Mouse (Mus musculus): ENCODE data around the gene Tex44. TPM values are rescaled to one million over a fixed set of nuclear protein-coding genes. Genes with fewer than 3 reads are reported as not detected.
A peak's percentile ranks its signal among the peaks of the same experiment; 100 is the strongest.
"Not testable (repeated sequence)": the region's sequence is repeated elsewhere in the genome, so short reads cannot be mapped to it uniquely, and the experiment has no call there.

Tex44 gene
- polyA plus RNA-seq, 1 experiment, result not detected

- Histone ChIP-seq H3ac (ENCODE audit: control insufficient read depth, insufficient read length, low read depth) (peak overlapping the region; percentile 71), H3K4me3 (ENCODE audit: insufficient read depth, poor library complexity, severe bottlenecking) (peak overlapping the region; percentile 22)
- not testable (repeated sequence) for H3K36me3 ChIP-seq (ENCODE audit: control insufficient read depth, insufficient read depth); H3K79me2 ChIP-seq (ENCODE audit: control insufficient read depth, insufficient read depth); H3K27me3 ChIP-seq (ENCODE audit: control insufficient read depth, insufficient read depth, insufficient read length); H3K79me3 ChIP-seq (ENCODE audit: low read depth)
- TF ChIP-seq MAX (IDR thresholded peaks at IDR 0.05) (peak; percentile 39), USF1 (IDR thresholded peaks at IDR 0.05; ENCODE audit: low read depth) (peak; percentile 61), CTCF (IDR thresholded peaks at IDR 0.05; ENCODE audit: control insufficient read depth, insufficient read depth, insufficient read length) (peak; percentile 13)
Measured at GRCm38 (mm10) chr1:86471504-86471961, 45.4 kb downstream of the Tex44 start.

- peak overlapping the region; percentile 22 for H3K4me3 ChIP-seq (ENCODE audit: insufficient read depth, poor library complexity, severe bottlenecking)
- TF ChIP-seq MAX (IDR thresholded peaks at IDR 0.05) (peak; percentile 44), MYOD1 (IDR thresholded peaks at IDR 0.05; ENCODE audit: control insufficient read depth, insufficient read length, low read depth) (no peak)
Measured at GRCm38 (mm10) chr1:86472197-86472952, 46.2 kb downstream of the Tex44 start.

GRCm38 (mm10) chr1:86473109-86473760 is 47.1 kb downstream of the Tex44 start:
- H3K36me3 ChIP-seq (ENCODE audit: control insufficient read depth, insufficient read depth), result no peaks in the 10 kb centered on the region
- TF ChIP-seq MAX (IDR thresholded peaks at IDR 0.05) (no peak), FOSL1 (IDR thresholded peaks at IDR 0.05; ENCODE audit: insufficient read depth, low read length, poor library complexity, severe bottlenecking) (no peak), MYOD1 (IDR thresholded peaks at IDR 0.05; ENCODE audit: control insufficient read depth, insufficient read length, low read depth) (no peak), MYOG (IDR thresholded peaks at IDR 0.05; ENCODE audit: control insufficient read depth, extremely low read depth, insufficient read length) (no peak), CTCF (IDR thresholded peaks at IDR 0.05; ENCODE audit: control insufficient read depth, insufficient read depth, insufficient read length) (no peak)
- no peak overlapping the region for H3K4me3 ChIP-seq (ENCODE audit: insufficient read depth, poor library complexity, severe bottlenecking)

More at GRCm38 (mm10) chr1:86472197-86472952, 46.2 kb downstream of the Tex44 start:
- Histone ChIP-seq H3K36me3 (ENCODE audit: control insufficient read depth, insufficient read depth) (no peaks in the 10 kb centered on the region), H3K79me2 (ENCODE audit: control insufficient read depth, insufficient read depth) (no peaks in the 10 kb centered on the region), H3ac (ENCODE audit: control insufficient read depth, insufficient read length, low read depth) (peak overlapping the region; percentile 71), H3K27me3 (ENCODE audit: control insufficient read depth, insufficient read depth, insufficient read length) (no peaks in the 10 kb centered on the region), H3K79me3 (ENCODE audit: low read depth) (no peaks in the 10 kb centered on the region)

More at GRCm38 (mm10) chr1:86473109-86473760, 47.1 kb downstream of the Tex44 start:
- Histone ChIP-seq H3K27me3 (ENCODE audit: control insufficient read depth, insufficient read depth, insufficient read length) (no peaks in the 10 kb centered on the region), H3K79me3 (ENCODE audit: low read depth) (no peaks in the 10 kb centered on the region), H3ac (ENCODE audit: control insufficient read depth, insufficient read length, low read depth) (no peak overlapping the region), H3K79me2 (ENCODE audit: control insufficient read depth, insufficient read depth) (no peaks in the 10 kb centered on the region)

Other genes with a start within 250 kb of the Tex44 start
- not detected for gene B3gnt7, start 123.5 kb upstream of the Tex44 start, polyA plus RNA-seq (2012; fragmentation: generic; extraction: Trizol)
- gene Ncl, start 66.9 kb upstream of the Tex44 start, polyA plus RNA-seq (2012; fragmentation: generic; extraction: Trizol), result 286 TPM
- gene Nmur1, start 101 bp upstream of the Tex44 start, polyA plus RNA-seq (2012; fragmentation: generic; extraction: Trizol), result 0.02 TPM
- gene Ptma, start 100.4 kb downstream of the Tex44 start, polyA plus RNA-seq (2012; fragmentation: generic; extraction: Trizol), result 2,542 TPM
- gene Pde6d, start 156.3 kb downstream of the Tex44 start, polyA plus RNA-seq (2012; fragmentation: generic; extraction: Trizol), result 41.8 TPM
- gene Cops7b, start 156.6 kb downstream of the Tex44 start, polyA plus RNA-seq (2012; fragmentation: generic; extraction: Trizol), result 25.2 TPM
- gene Nppc, start 244.2 kb downstream of the Tex44 start, polyA plus RNA-seq (2012; fragmentation: generic; extraction: Trizol), result not detected